Mouse (Mus musculus) spleen, postnatal 4 days (tissue): ENCODE results near the gene Ntng1.

Experiments
- DNase-seq, 2 experiments: peaks; one replicate each; pipeline ENCODE4 v3.0.0; 2022; ENCODE audit warnings: low spot score in 2 of 2

Ntng1 gene

GRCm38 (mm10) chr3:110055433-110055832, 88.4 kb downstream of the Ntng1 start:
- no peak for DNase-seq

- DNase-seq: no peak
These were observed 89.7 kb downstream of the Ntng1 start for GRCm38 (mm10) chr3:110054125-110054524.

- no peak for DNase-seq
These were observed 95.7 kb downstream of the Ntng1 start for GRCm38 (mm10) chr3:110048152-110048551.

- DNase-seq: no peak
These were observed 97.1 kb downstream of the Ntng1 start for GRCm38 (mm10) chr3:110046750-110047149.

- no peak for DNase-seq
These were observed 99.6 kb downstream of the Ntng1 start for GRCm38 (mm10) chr3:110044209-110044608.

GRCm38 (mm10) chr3:110043641-110044187, 100.1 kb downstream of the Ntng1 start:
- no peak for DNase-seq

- no peak for DNase-seq
These were observed 120.8 kb downstream of the Ntng1 start for GRCm38 (mm10) chr3:110022783-110023599.

- no peak for DNase-seq
These were observed 132.8 kb downstream of the Ntng1 start for GRCm38 (mm10) chr3:110010870-110011626.

GRCm38 (mm10) chr3:110010441-110010840, 133.4 kb downstream of the Ntng1 start:
- DNase-seq: no peak

GRCm38 (mm10) chr3:110000349-110000748, 143.5 kb downstream of the Ntng1 start:
- DNase-seq: no peak

GRCm38 (mm10) chr3:109995663-109996024, 148.2 kb downstream of the Ntng1 start:
- DNase-seq: no peak

- no peak for DNase-seq
These were observed 148.7 kb downstream of the Ntng1 start for GRCm38 (mm10) chr3:109994978-109995662.

GRCm38 (mm10) chr3:109984086-109984485, 159.7 kb downstream of the Ntng1 start:
- no peak for DNase-seq

GRCm38 (mm10) chr3:109977614-109978013, 166.2 kb downstream of the Ntng1 start:
- DNase-seq: no peak

GRCm38 (mm10) chr3:109975106-109975505, 168.7 kb downstream of the Ntng1 start:
- DNase-seq: no peak

- DNase-seq: no peak
These were observed 172.3 kb downstream of the Ntng1 start for GRCm38 (mm10) chr3:109971465-109971864.

GRCm38 (mm10) chr3:109970181-109970580, 173.6 kb downstream of the Ntng1 start:
- DNase-seq: no peak

- no peak for DNase-seq
These were observed 181.2 kb downstream of the Ntng1 start for GRCm38 (mm10) chr3:109962631-109963030.

GRCm38 (mm10) chr3:109942960-109943359, 200.9 kb downstream of the Ntng1 start:
- no peak for DNase-seq

GRCm38 (mm10) chr3:109937634-109938033, 206.2 kb downstream of the Ntng1 start:
- DNase-seq: no peak

- no peak for DNase-seq
These were observed 207.5 kb downstream of the Ntng1 start for GRCm38 (mm10) chr3:109936275-109936674.

- DNase-seq: no peak
These were observed 211.6 kb downstream of the Ntng1 start for GRCm38 (mm10) chr3:109932261-109932660.
